Mouse (Mus musculus) small intestine, adult 2 months (tissue): Measurements from ENCODE around the gene Ppm1b.

Experiments
- CTCF ChIP-seq: fragments of 200-500 bp; IDR thresholded peaks from 2 replicates; pipeline ENCODE4 v1.5.1; 2012; ENCODE audit warnings: low read depth, mild to moderate bottlenecking, control low read depth, inconsistent platforms, low read length, moderate library complexity, mixed read lengths; ENCODE audit not compliant: insufficient replicate concordance, insufficient read length; ENCODE audit errors: extremely low read depth
- POLR2A ChIP-seq: fragments of 200-500 bp; IDR thresholded peaks from 2 replicates; pipeline ENCODE4 v1.6.1; 2012; ENCODE audit warnings: low read depth, mild to moderate bottlenecking, control low read depth, inconsistent platforms, low read length, moderate library complexity

- no peak for TF ChIP-seq CTCF
- no peak for TF ChIP-seq POLR2A
These were observed 9.7 kb downstream of the Ppm1b start for GRCm38 (mm10) chr17:84966231-84966630.
